Mouse (Mus musculus) brain, embryonic 14.5 days (tissue): ENCODE measurements around the gene Rrp9.

Experiments
- CTCF ChIP-seq: fragments of 200-500 bp; IDR thresholded peaks from 2 replicates; pipeline ENCODE4 v1.5.1; 2012; ENCODE audit warnings: inconsistent platforms, mild to moderate bottlenecking, moderate library complexity, borderline replicate concordance; ENCODE audit not compliant: insufficient read depth, insufficient read length; ENCODE audit errors: extremely low read depth
- POLR2A ChIP-seq: fragments of 200-500 bp; IDR thresholded peaks from 2 replicates; pipeline ENCODE4 v1.6.1; 2012; ENCODE audit warnings: mild to moderate bottlenecking, inconsistent platforms, borderline replicate concordance; ENCODE audit not compliant: poor library complexity, insufficient read depth, insufficient read length, severe bottlenecking; ENCODE audit errors: extremely low read depth

DNA sequence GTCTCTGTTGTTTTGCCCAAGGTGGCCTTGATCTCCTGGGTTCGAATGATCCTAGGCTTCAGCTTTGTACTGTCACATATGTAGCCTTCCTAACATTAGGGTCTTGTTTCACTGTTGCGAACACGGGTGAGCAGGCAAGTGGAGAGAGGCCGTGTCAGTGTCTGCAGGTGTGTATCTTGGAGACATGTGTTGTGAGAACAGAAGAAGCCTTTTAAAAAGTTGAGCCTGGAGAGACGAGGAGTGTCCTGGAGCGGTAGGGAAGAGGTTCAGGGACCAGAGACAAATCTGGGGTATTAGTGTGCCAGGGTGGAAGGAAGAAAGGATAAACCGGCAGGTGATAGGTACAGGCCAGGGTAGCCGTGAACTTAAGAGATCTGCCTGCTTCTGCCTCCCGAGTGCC, 2.3 kb downstream of the Rrp9 start:
- TF ChIP-seq CTCF (no peak), POLR2A (no peak)
